Mouse (Mus musculus): ENCODE measurements around the gene Adgrg1. TPM values are rescaled to one million over a fixed set of nuclear protein-coding genes. Genes with fewer than 3 reads are reported as not detected.

Gene Adgrg1
- total RNA-seq, 2 experiments from 2014 or later, result 60.8 to 62.2 TPM

DNA sequence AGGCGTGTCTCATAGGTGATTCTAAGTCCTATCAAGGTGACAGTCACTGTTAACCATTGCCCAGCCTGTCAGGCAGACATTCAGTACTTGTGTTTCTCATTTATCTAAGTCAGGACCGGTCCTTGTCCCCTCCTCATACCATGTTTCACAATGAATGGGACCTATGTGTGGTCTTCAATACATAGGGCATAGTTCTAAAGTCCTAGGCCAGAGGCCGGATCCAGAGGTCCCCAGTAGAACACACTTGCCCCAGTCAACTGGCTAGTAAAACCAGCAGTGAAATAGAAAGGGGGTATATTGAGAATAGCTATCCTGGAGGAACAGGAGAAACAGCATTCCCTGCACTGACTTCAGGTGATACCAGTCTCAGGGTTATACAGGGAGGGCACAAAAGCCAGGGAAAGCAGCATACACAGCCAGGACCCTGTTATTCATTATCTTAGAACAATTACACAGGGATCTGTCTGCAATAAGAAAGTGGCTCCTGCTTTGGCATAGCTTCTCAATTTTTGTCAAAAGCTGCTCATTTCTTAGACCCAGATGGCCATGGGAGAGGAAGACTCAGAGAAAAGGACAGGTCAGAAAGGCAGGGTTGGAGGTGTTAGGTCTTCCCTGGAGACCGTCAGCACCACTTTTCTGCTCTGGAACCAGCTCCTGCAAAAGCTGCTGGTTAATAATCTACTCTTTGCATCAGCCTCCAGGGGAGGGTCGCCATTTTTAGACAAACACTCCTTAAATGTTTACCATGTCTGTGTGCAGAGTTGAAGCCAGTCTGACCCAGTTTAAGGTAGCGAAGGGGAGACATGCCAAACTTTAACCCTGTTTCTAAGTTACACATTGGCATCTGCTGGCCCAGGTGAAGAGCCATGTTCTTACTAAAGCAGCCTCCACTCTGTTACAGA lies 67.6 kb downstream of the Adgrg1 start:
- DNase-seq, result no peak

DNA sequence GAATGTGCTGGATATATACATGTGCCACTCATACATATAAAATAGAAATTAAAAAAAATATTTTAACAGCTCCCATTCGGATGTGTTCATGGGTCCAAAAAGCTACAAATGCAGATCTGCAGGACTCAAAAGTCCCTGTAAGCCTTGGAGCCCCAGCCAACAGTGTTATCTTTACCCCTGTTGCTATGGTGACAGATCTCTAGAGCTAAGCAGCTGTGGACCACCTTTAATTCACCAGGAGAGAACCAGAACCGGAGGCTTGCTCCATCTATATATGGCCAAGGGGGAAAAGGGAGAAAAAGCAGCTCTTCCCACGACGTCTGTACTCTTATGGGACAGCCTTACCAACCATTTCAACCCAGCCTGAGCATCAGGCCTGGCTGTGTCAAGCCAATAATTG lies 70.3 kb downstream of the Adgrg1 start:
- no peak for DNase-seq

GRCm38 (mm10) chr8:95046982-95047381 lies 72.4 kb downstream of the Adgrg1 start:
- DNase-seq, result peak; percentile 20 to 36

DNA sequence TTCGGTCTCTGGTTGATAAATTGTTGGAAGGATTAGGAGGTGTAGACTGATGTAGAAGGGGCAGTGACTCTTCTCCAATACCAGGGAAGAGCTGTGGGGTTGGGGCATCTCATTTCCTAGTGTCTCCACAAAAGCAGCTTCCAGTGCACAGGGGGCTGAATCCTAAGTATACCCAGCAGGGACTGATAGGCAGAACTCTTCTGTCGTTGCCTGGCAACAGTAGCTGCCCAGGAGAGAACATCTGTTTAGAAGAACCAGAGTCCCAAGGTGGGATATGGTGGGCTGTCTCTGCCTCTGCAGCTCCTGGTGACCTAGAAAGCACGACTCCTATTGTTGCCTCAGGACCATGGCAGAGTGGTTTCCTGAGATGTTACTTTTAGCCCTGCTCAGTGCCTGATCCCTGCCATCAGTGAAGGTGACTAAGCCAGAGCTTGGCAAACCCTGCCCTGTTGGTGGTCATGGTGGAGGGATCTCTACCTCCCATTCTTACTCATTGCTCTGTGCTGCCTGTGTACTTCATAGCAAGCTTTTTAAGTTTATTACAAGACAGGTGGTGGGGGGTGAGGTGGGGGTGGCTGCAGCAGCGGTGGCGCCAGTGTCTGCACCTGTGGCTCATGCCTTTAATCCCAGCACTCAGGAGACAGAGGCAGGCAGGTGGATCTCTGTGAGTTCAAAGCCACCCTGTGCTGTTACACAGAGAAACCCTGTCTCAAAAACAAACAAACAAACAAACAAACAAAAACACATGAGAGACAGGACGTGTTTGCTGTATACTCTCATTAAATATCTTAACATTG lies 73.5 kb downstream of the Adgrg1 start:
- no peak for DNase-seq

DNA sequence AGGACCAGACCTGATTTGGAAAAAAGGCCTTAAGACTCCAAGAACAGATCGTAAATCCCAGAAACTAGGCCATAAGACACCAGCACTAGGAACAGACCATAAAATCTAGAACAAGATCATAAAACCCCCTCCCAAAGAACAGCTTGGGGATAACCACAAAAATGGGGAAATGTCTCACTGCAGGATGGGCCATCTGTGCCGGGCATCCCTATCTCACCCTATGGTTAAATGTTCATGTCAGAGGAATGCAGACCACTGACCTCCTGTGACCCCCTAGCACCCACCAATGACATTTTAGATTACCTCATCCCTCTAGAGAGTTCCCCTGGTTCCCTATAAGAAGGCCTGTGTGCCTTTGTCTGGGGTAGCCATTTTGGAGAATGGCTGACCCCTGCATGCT lies 75.1 kb downstream of the Adgrg1 start:
- no peak for DNase-seq

GRCm38 (mm10) chr8:95054438-95054837 lies 79.9 kb downstream of the Adgrg1 start:
- DNase-seq, result no peak

- DNase-seq, result no peak
Measured at GRCm38 (mm10) chr8:95054927-95055510, 80.5 kb downstream of the Adgrg1 start, which contains the start of gene Drc7. Gene Drc7, plus strand, starts transcription at chr8:95055103.

- DNase-seq, result no peak
Measured at GRCm38 (mm10) chr8:95056414-95056813, 81.9 kb downstream of the Adgrg1 start.

DNA sequence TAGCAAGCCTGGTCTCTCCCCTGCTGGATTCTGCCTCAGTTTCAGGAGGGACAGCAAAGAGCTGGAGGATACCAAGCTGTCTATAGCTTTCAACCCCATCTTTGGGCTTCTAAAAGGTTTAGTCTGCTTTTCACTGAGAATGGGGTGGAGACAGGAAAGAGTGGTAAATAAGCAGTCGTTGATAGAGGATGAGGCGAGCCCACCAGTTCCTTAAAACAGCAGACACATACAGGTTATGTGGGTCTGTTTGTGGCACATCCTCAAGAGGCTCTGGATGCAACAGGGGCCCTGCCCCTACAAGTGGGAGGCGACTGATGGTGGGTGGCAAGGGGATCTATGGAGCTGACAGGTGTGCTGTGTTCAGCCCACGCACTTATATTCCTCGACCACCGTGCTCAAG lies 84.1 kb downstream of the Adgrg1 start:
- DNase-seq, result no peak

DNA sequence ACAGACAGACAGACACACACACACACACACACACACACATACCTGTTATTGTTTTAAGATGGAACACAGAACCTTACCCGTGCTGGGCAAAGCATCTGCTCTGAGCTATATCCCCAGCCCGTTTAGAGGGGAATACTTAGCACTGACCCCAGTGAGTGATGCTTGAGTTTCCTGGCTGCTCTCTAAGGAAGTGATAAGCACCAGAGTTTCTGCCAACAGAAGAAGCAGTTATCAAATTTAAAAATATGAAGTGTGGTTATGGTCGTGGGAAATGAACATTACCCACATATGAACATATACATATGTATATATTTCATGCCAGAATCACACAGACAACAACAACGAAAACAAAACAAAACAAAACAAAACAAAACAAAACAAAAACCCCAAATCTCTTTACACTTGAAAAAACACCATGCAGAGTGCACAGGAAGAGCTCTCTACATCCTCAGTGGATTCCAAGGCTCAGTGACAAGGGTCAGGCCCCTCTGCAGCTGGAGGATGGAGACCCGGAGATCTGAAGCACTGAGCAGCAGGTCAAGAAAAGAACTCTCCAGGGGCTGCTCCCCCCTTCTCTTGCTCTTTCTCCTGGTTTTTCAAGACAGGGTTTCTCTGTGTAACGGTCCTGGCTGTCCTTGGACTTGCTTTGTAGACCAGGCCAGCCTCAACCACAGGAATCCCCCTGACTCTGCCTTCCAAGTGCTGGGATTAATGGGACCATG lies 85.4 kb downstream of the Adgrg1 start:
- DNase-seq, result peak in 1 of 2 experiments; percentile 35

Other genes with a start within 250 kb of the Adgrg1 start
- gene Ccl22, start 229.2 kb upstream of the Adgrg1 start, total RNA-seq (2021), result 1 to 10 TPM in 1 of 2 experiments, not detected in 1; 1.3 TPM
- 1 to 10 TPM; 5.7 to 6.1 TPM for gene Cx3cl1, start 202.7 kb upstream of the Adgrg1 start, total RNA-seq (2021)
- gene Ccl17, start 164.3 kb upstream of the Adgrg1 start, total RNA-seq (2021), result 1 to 10 TPM in 1 of 2 experiments, not detected in 1; 1.5 TPM
- gene Coq9, start 136.4 kb upstream of the Adgrg1 start, total RNA-seq (2021), result 100 to 1,000 TPM; 627 to 660 TPM
- 10 to 100 TPM; 66.6 to 74.8 TPM for gene Ciapin1, start 136.4 kb upstream of the Adgrg1 start, total RNA-seq (2021)
- gene Polr2c, start 117.3 kb upstream of the Adgrg1 start, total RNA-seq (2021), result 10 to 100 TPM; 62.3 to 65.6 TPM
- gene Dok4, start 98.4 kb upstream of the Adgrg1 start, total RNA-seq (2021), result 10 to 100 TPM; 11.9 to 16.6 TPM
- 1 to 10 TPM; 3.8 to 4.1 TPM for gene Ccdc102a, start 56.7 kb upstream of the Adgrg1 start, total RNA-seq (2021)
- gene Adgrg5, start 51.1 kb upstream of the Adgrg1 start, total RNA-seq (2021), result under 1 TPM in 1 of 2 experiments, not detected in 1; 0.41 TPM
- gene Adgrg3, start 42.9 kb downstream of the Adgrg1 start, total RNA-seq (2021), result 1 to 10 TPM; 1.5 TPM
- not detected for gene Drc7, start 80.4 kb downstream of the Adgrg1 start, total RNA-seq (2021)
- gene Katnb1, start 106.4 kb downstream of the Adgrg1 start, total RNA-seq (2021), result 1 to 10 TPM; 4.8 to 5.1 TPM
- 10 to 100 TPM; 73.0 to 91.6 TPM for gene Kifc3, start 228.1 kb downstream of the Adgrg1 start, total RNA-seq (2021)